Mouse (Mus musculus) MEL (cell line): ENCODE results near the gene Kctd2. TPM values are rescaled to one million over a fixed set of nuclear protein-coding genes. Genes with fewer than 3 reads are reported as not detected.

Experiments used
- DNase-seq: peaks from one replicate; pipeline ENCODE4 v3.0.0; 2011; ENCODE audit warnings: low read depth, low spot score
- H3K27ac ChIP-seq: 2 replicates; pipeline ENCODE4 v1.5.1; 2012; ENCODE audit warnings: low read depth, mild to moderate bottlenecking, control low read depth, low read length, moderate library complexity; ENCODE audit not compliant: control insufficient read depth
- H3K27me3 ChIP-seq, 2 experiments: fragments of 150-350 bp in 1 of 2; sonication (generic) in 1 of 2; 2 replicates each; pipeline ENCODE4 v1.6.1; 2012; ENCODE audit warnings: low read length in 2 of 2, mild to moderate bottlenecking in 2 of 2, improper control_type of control experiment in 1 of 2, moderate library complexity in 1 of 2; ENCODE audit not compliant: insufficient read depth in 2 of 2, control insufficient read depth in 1 of 2
- H3K36me3 ChIP-seq, 2 experiments: 2 replicates each; pipeline ENCODE4 v1.6.1; 2012 to 2014; ENCODE audit warnings: low read length in 2 of 2, improper control_type of control experiment in 1 of 2, inconsistent platforms in 1 of 2, mild to moderate bottlenecking in 1 of 2; ENCODE audit not compliant: insufficient read depth in 2 of 2, control insufficient read depth in 1 of 2
- H3K4me1 ChIP-seq, 2 experiments: fragments of 150-350 bp in 1 of 2; sonication (generic) in 1 of 2; 2 replicates each; pipeline ENCODE4 v1.6.1; 2012; ENCODE audit warnings: low read length in 2 of 2, improper control_type of control experiment in 1 of 2, mild to moderate bottlenecking in 1 of 2; ENCODE audit not compliant: insufficient read depth in 2 of 2, control insufficient read depth in 1 of 2
- H3K4me3 ChIP-seq, 2 experiments: fragments of 150-350 bp in 1 of 2; sonication (generic) in 1 of 2; 2 replicates each; pipeline ENCODE4 v1.5.1; 2012; ENCODE audit warnings: low read depth in 2 of 2, low read length in 2 of 2, mild to moderate bottlenecking in 2 of 2, moderate library complexity in 2 of 2, control low read depth in 1 of 2, improper control_type of control experiment in 1 of 2; ENCODE audit not compliant: control insufficient read depth in 1 of 2, insufficient read depth in 1 of 2
- H3K79me2 ChIP-seq: 2 replicates; pipeline ENCODE4 v1.6.1; 2012; ENCODE audit warnings: mild to moderate bottlenecking, low read length, moderate library complexity; ENCODE audit not compliant: control insufficient read depth, poor library complexity, insufficient read depth
- H3K9ac ChIP-seq: 2 replicates; pipeline ENCODE4 v1.6.1; 2012; ENCODE audit warnings: low read depth, mild to moderate bottlenecking, control low read depth, low read length, moderate library complexity; ENCODE audit not compliant: control insufficient read depth, poor library complexity, severe bottlenecking
- H3K9me3 ChIP-seq: fragments of 150-350 bp; sonication (generic); replicated peaks from 2 replicates; pipeline ENCODE4 v1.6.1; 2012; ENCODE audit warnings: mild to moderate bottlenecking, low read length, improper control_type of control experiment, moderate library complexity; ENCODE audit not compliant: insufficient read depth
- BHLHE40 ChIP-seq: IDR thresholded peaks from 2 replicates; pipeline ENCODE4 v1.6.1; 2012; ENCODE audit warnings: low read depth, mild to moderate bottlenecking, inconsistent platforms, low read length, improper control_type of control experiment, borderline replicate concordance
- CHD2 ChIP-seq: IDR thresholded peaks from 2 replicates; pipeline ENCODE4 v1.6.1; 2011; ENCODE audit warnings: low read length, improper control_type of control experiment
- CTCF ChIP-seq, 3 experiments: IDR thresholded peaks in 2 of 3; conservative IDR thresholded peaks in 1 of 3; 2 replicates each; pipeline ENCODE4 v1.5.1; 2011 to 2012; ENCODE audit warnings: low read length in 3 of 3, low read depth in 2 of 3, mild to moderate bottlenecking in 2 of 3, improper control_type of control experiment in 1 of 3, inconsistent platforms in 1 of 3, mixed read lengths in 1 of 3, moderate library complexity in 1 of 3; ENCODE audit not compliant: control insufficient read depth in 1 of 3, insufficient read depth in 1 of 3, poor library complexity in 1 of 3, severe bottlenecking in 1 of 3
- E2F4 ChIP-seq: IDR thresholded peaks from 2 replicates; pipeline ENCODE4 v1.6.1; 2011; ENCODE audit warnings: low read depth, low read length, improper control_type of control experiment, borderline replicate concordance
- ELF1 ChIP-seq: IDR thresholded peaks from 2 replicates; pipeline ENCODE4 v1.6.1; 2014; ENCODE audit warnings: low read depth, mild to moderate bottlenecking, inconsistent platforms, low read length, improper control_type of control experiment, moderate library complexity
- EP300 ChIP-seq, 2 experiments: IDR thresholded peaks; 2 replicates each; pipeline ENCODE4 v1.6.1; 2011; ENCODE audit warnings: improper control_type of control experiment in 2 of 2, low read length in 2 of 2, low read depth in 1 of 2, mild to moderate bottlenecking in 1 of 2
- ETS1 ChIP-seq: IDR thresholded peaks from 2 replicates; pipeline ENCODE4 v1.6.1; 2012; ENCODE audit warnings: low read depth, mild to moderate bottlenecking, inconsistent platforms, low read length, improper control_type of control experiment, moderate library complexity
- GABPA ChIP-seq: IDR thresholded peaks from 2 replicates; pipeline ENCODE4 v1.6.1; 2012; ENCODE audit warnings: low read depth, mild to moderate bottlenecking, inconsistent platforms, low read length, improper control_type of control experiment, moderate library complexity
- GATA1 ChIP-seq: IDR thresholded peaks from 2 replicates; pipeline ENCODE4 v1.6.1; 2011; ENCODE audit warnings: low read depth, low read length, improper control_type of control experiment
- HCFC1 ChIP-seq: IDR thresholded peaks from 2 replicates; pipeline ENCODE4 v1.6.1; 2012; ENCODE audit warnings: low read depth, mild to moderate bottlenecking, inconsistent platforms, low read length, improper control_type of control experiment, moderate library complexity
- JUND ChIP-seq: IDR thresholded peaks from 2 replicates; pipeline ENCODE4 v1.6.1; 2011; ENCODE audit warnings: low read depth, mild to moderate bottlenecking, improper control_type of control experiment, low read length
- KAT2A ChIP-seq: conservative IDR thresholded peaks from 2 replicates; pipeline ENCODE4 v1.6.1; 2012; ENCODE audit warnings: low read depth, low read length, improper control_type of control experiment, inconsistent platforms
- MAFK ChIP-seq: IDR thresholded peaks from 2 replicates; pipeline ENCODE4 v1.6.1; 2011; ENCODE audit warnings: low read depth, mild to moderate bottlenecking, low read length, improper control_type of control experiment, borderline replicate concordance
- MAX ChIP-seq: IDR thresholded peaks from 2 replicates; pipeline ENCODE4 v1.6.1; 2011; ENCODE audit warnings: low read length, improper control_type of control experiment
- MAZ ChIP-seq: IDR thresholded peaks from 2 replicates; pipeline ENCODE4 v1.6.1; 2012; ENCODE audit warnings: low read depth, mild to moderate bottlenecking, inconsistent platforms, low read length, improper control_type of control experiment
- MEF2A ChIP-seq: IDR thresholded peaks from 2 replicates; pipeline ENCODE4 v1.6.1; 2014; ENCODE audit warnings: low read depth, mild to moderate bottlenecking, inconsistent platforms, low read length, improper control_type of control experiment; ENCODE audit not compliant: poor library complexity, insufficient replicate concordance, severe bottlenecking; ENCODE audit errors: extremely low read depth
- MYB ChIP-seq: IDR thresholded peaks from 2 replicates; pipeline ENCODE4 v1.6.1; 2011; ENCODE audit warnings: mild to moderate bottlenecking, low read depth, low read length, improper control_type of control experiment
- MYC ChIP-seq: IDR thresholded peaks from 2 replicates; pipeline ENCODE4 v1.6.1; 2011; ENCODE audit warnings: low read depth, mild to moderate bottlenecking, low read length, improper control_type of control experiment, moderate library complexity
- NELFE ChIP-seq: IDR thresholded peaks from 2 replicates; pipeline ENCODE4 v1.6.1; 2011; ENCODE audit warnings: low read depth, low read length, improper control_type of control experiment
- NRF1 ChIP-seq: IDR thresholded peaks from 2 replicates; pipeline ENCODE4 v1.6.1; 2014; ENCODE audit warnings: low read depth, mild to moderate bottlenecking, inconsistent platforms, low read length, improper control_type of control experiment, moderate library complexity; ENCODE audit not compliant: poor library complexity, insufficient read depth, severe bottlenecking
- POLR2A ChIP-seq, 2 experiments: IDR thresholded peaks; 2 replicates each; pipeline ENCODE4 v1.6.1; 2011 to 2012; ENCODE audit warnings: low read length in 2 of 2, mild to moderate bottlenecking in 2 of 2, control low read depth in 1 of 2, improper control_type of control experiment in 1 of 2, low read depth in 1 of 2, moderate library complexity in 1 of 2; ENCODE audit not compliant: control insufficient read depth in 1 of 2, insufficient read depth in 1 of 2, poor library complexity in 1 of 2
- POLR2AphosphoS2 ChIP-seq: IDR thresholded peaks from 2 replicates; pipeline ENCODE4 v1.6.1; 2011; ENCODE audit warnings: low read length, improper control_type of control experiment
- POLR2AphosphoS5 ChIP-seq: IDR thresholded peaks from 2 replicates; pipeline ENCODE4 v1.6.1; 2012; ENCODE audit warnings: low read depth, borderline replicate concordance, mild to moderate bottlenecking, inconsistent platforms, low read length, moderate library complexity, mixed read lengths
- RAD21 ChIP-seq: IDR thresholded peaks from 2 replicates; pipeline ENCODE4 v1.6.1; 2011; ENCODE audit warnings: mild to moderate bottlenecking, low read depth, low read length, improper control_type of control experiment
- RCOR1 ChIP-seq: IDR thresholded peaks from 2 replicates; pipeline ENCODE4 v1.6.1; 2012; ENCODE audit warnings: low read depth, mild to moderate bottlenecking, inconsistent platforms, low read length, improper control_type of control experiment
- SIN3A ChIP-seq: IDR thresholded peaks from 2 replicates; pipeline ENCODE4 v1.6.1; 2012; ENCODE audit warnings: low read length, improper control_type of control experiment, inconsistent platforms
- SMC3 ChIP-seq: IDR thresholded peaks from 2 replicates; pipeline ENCODE4 v1.6.1; 2011; ENCODE audit warnings: low read depth, low read length, improper control_type of control experiment
- TAL1 ChIP-seq: IDR thresholded peaks from 2 replicates; pipeline ENCODE4 v1.6.1; 2012; ENCODE audit warnings: mild to moderate bottlenecking, inconsistent platforms, low read length, moderate library complexity, mixed read lengths
- TCF12 ChIP-seq: IDR thresholded peaks from 2 replicates; pipeline ENCODE4 v1.6.1; 2014; ENCODE audit warnings: low read depth, mild to moderate bottlenecking, inconsistent platforms, low read length, improper control_type of control experiment, moderate library complexity
- UBTF ChIP-seq: IDR thresholded peaks from 2 replicates; pipeline ENCODE4 v1.6.1; 2012; ENCODE audit warnings: low read depth, mild to moderate bottlenecking, inconsistent platforms, low read length, improper control_type of control experiment, moderate library complexity, borderline replicate concordance; ENCODE audit not compliant: insufficient read depth
- USF1 ChIP-seq: IDR thresholded peaks from 2 replicates; pipeline ENCODE4 v1.6.1; 2014; ENCODE audit warnings: low read depth, mild to moderate bottlenecking, inconsistent platforms, low read length, improper control_type of control experiment, moderate library complexity
- USF2 ChIP-seq, 2 experiments: IDR thresholded peaks; 2 replicates each; pipeline ENCODE4 v1.6.1; 2011 to 2012; ENCODE audit warnings: improper control_type of control experiment in 2 of 2, low read length in 2 of 2, borderline replicate concordance in 1 of 2, inconsistent platforms in 1 of 2, low read depth in 1 of 2, mild to moderate bottlenecking in 1 of 2; ENCODE audit not compliant: insufficient read depth in 1 of 2
- ZC3H11A ChIP-seq: IDR thresholded peaks from 2 replicates; pipeline ENCODE4 v1.6.1; 2012; ENCODE audit warnings: low read depth, mild to moderate bottlenecking, inconsistent platforms, low read length, improper control_type of control experiment
- ZMIZ1 ChIP-seq: IDR thresholded peaks from 2 replicates; pipeline ENCODE4 v1.6.1; 2012; ENCODE audit warnings: low read depth, mild to moderate bottlenecking, inconsistent platforms, low read length, improper control_type of control experiment, moderate library complexity
- ZNF384 ChIP-seq: IDR thresholded peaks from 2 replicates; pipeline ENCODE4 v1.6.1; 2012; ENCODE audit warnings: low read depth, mild to moderate bottlenecking, inconsistent platforms, low read length, improper control_type of control experiment
- polyA plus RNA-seq, 2 experiments: library from polyadenylated mRNA; stranded (reverse) in 1 of 2; unstranded in 1 of 2; fragments of >175 nt in 1 of 2; fragments of >200 nt in 1 of 2; gene quantifications; 2 replicates each; pipeline versions ENCODE4 v1.2.1 to v1.2.4; 2012; ENCODE audit warnings: low replicate concordance in 2 of 2, low read depth in 1 of 2; ENCODE audit not compliant: insufficient read length in 2 of 2, insufficient read depth in 1 of 2, missing spikeins in 1 of 2
- total RNA-seq: library from RNA; depleted of rRNA; stranded (reverse); fragments of 300-350 nt; gene quantifications from 2 replicates; pipeline ENCODE4 v1.2.3, GENCODE M21; 2012

The Kctd2 gene
- total and polyA plus RNA-seq, 3 experiments: 13.2 to 20.6 TPM; not detected in 1

- Histone ChIP-seq H3K36me3 (peaks cover 0 to 27% of the 10 kb centered on the region in 2 experiments; a peak in 2 of 4 replicates), H3K9ac (peak overlapping the region; percentile 68), H3K27ac (peak overlapping the region; percentile 66), H3K4me1 (peaks cover 10 to 44% of the 10 kb centered on the region in 2 experiments), H3K4me3 (peak overlapping the region; percentile 38 to 56), H3K9me3 (no peaks in the 10 kb centered on the region), H3K27me3 (no peaks in the 10 kb centered on the region), H3K79me2 (peaks cover 5% of the 10 kb centered on the region)
- DNase-seq: peak; percentile 99
- peak; percentile 67; the same call in 1 of the 2 replicates for TF ChIP-seq NELFE
- TF ChIP-seq POLR2A (IDR thresholded peaks at IDR 0.05; ENCODE audit: control insufficient read depth in 1 of 2, insufficient read depth in 1 of 2, low read depth in 1 of 2, low read length in 2 of 2, poor library complexity in 1 of 2): peak in 1 of 2 experiments; percentile 65; a peak in 2 of 4 replicates
- TF ChIP-seq UBTF: no peak
- TF ChIP-seq GABPA: peak; percentile 76; the same call in 1 of the 2 replicates
- peak; percentile 44; the same call in 1 of the 2 replicates for TF ChIP-seq MAZ
- peak; percentile 85 for TF ChIP-seq ZC3H11A
- TF ChIP-seq HCFC1: peak; percentile 73
- no peak for TF ChIP-seq POLR2AphosphoS5
- peak; percentile 91 to 99 (median 98) for TF ChIP-seq CTCF (IDR thresholded peaks at IDR 0.05 in 2 of 3, conservative IDR thresholded peaks at IDR 0.05 in 1 of 3; ENCODE audit: control insufficient read depth in 1 of 3, insufficient read depth in 1 of 3, low read depth in 2 of 3, low read length in 3 of 3, poor library complexity in 1 of 3, severe bottlenecking in 1 of 3)
- TF ChIP-seq MYB: no peak; the same call in 1 of the 2 replicates
- peak; percentile 69; the same call in 1 of the 2 replicates for TF ChIP-seq GATA1
- TF ChIP-seq BHLHE40: peak; percentile 46; the same call in 1 of the 2 replicates
- TF ChIP-seq RAD21: peak; percentile 86
- no peak for TF ChIP-seq TAL1
- peak; percentile 42; the same call in 1 of the 2 replicates for TF ChIP-seq KAT2A
- peak; percentile 96 for TF ChIP-seq ETS1
- peak; percentile 87 for TF ChIP-seq MYC
- TF ChIP-seq NRF1: peak; percentile 23; the same call in 1 of the 2 replicates
- TF ChIP-seq ZNF384: no peak
- TF ChIP-seq JUND: 0 out of 2 replicates have a peak, but pooled peaks have one; percentile 14
- TF ChIP-seq MAFK: peak; percentile 87; the same call in 1 of the 2 replicates
- TF ChIP-seq MEF2A: no peak
- no peak for TF ChIP-seq E2F4
- peak; percentile 90 for TF ChIP-seq SMC3
- TF ChIP-seq CHD2: no peak
- TF ChIP-seq TCF12: peak; percentile 79
- TF ChIP-seq RCOR1: peak; percentile 72
- no peak for TF ChIP-seq POLR2AphosphoS2
- peak; percentile 65 for TF ChIP-seq ELF1
- peak; percentile 73 to 78 for TF ChIP-seq EP300 (IDR thresholded peaks at IDR 0.05; ENCODE audit: low read depth in 1 of 2, low read length in 2 of 2)
- 0 out of 2 replicates have a peak, but pooled peaks have one; percentile 13 for TF ChIP-seq USF1
- no peak for TF ChIP-seq USF2 (IDR thresholded peaks at IDR 0.05; ENCODE audit: borderline replicate concordance in 1 of 2, insufficient read depth in 1 of 2, low read depth in 1 of 2, low read length in 2 of 2)
- peak; percentile 92 for TF ChIP-seq SIN3A
- no peak for TF ChIP-seq ZMIZ1
- peak; percentile 74 for TF ChIP-seq MAX
Measured at GRCm38 (mm10) chr11:115473626-115474275, 53.8 kb downstream of the Kctd2 start.
